Comparison of ENCODE assay signal across 8 mouse cellular contexts in the genomic region with DNA sequence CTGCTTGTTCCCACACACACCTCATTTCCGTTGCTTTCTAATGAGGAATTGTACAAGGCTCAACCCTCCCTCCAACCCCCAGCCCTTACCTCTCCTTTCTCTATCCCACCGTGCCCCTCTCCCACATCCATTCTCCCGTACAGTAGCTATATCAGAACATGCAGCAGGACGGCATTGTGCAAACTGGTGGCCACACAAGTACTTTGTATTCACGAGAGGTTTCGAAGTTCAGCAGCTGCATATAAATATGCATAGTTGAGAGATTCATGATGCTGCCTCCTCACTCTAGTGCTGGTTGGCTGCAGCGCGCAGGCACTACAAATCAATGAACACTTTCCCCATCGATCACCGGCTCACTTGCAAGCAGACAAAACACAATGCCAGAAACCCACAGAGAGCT.
DNase-seq lines count a peak whose midpoint lies in the region; ATAC-seq and TF ChIP-seq lines count a peak whose summit lies in the region.

No protein-coding gene starts in this region.

- no peak for ATAC-seq in intestine, embryonic 15.5 days
- no peak for ATAC-seq in intestine, postnatal 0 days
- ATAC-seq in forebrain, embryonic 13.5 days = peak; percentile 93
- ATAC-seq in granulocyte monocyte progenitor cell, adult 5-6 weeks (replicated peaks; ENCODE audit: poor library complexity, severe bottlenecking) = no peak

- no peak for TF ChIP-seq CTCF in intestine, postnatal 0 days (IDR thresholded peaks at IDR 0.05; ENCODE audit: low read depth)

- peak overlapping the region; percentile 22; the same call in 1 of the 2 replicates for H3K4me2 ChIP-seq in intestine, embryonic 15.5 days (replicated peaks)
- no peak overlapping the region for H3K4me2 ChIP-seq in intestine, postnatal 0 days (replicated peaks; ENCODE audit: low read depth)
- H3K4me2 ChIP-seq in forebrain, embryonic 13.5 days = peak overlapping the region; percentile 53

- no peak overlapping the region for H3K27ac ChIP-seq in intestine, embryonic 15.5 days
- H3K27ac ChIP-seq in intestine, postnatal 0 days (ENCODE audit: low read depth, low read length) = no peak overlapping the region
- H3K27ac ChIP-seq in forebrain, embryonic 13.5 days = peak overlapping the region; percentile 94

- no peaks in the 10 kb centered on the region for H3K36me3 ChIP-seq in intestine, embryonic 15.5 days
- H3K36me3 ChIP-seq in intestine, postnatal 0 days (ENCODE audit: control insufficient read depth, insufficient read depth) = no peaks in the 10 kb centered on the region
- no peaks in the 10 kb centered on the region for H3K36me3 ChIP-seq in forebrain, embryonic 13.5 days (ENCODE audit: poor library complexity, severe bottlenecking)

- no peak overlapping the region for H3K4me3 ChIP-seq in intestine, embryonic 15.5 days (replicated peaks)
- H3K4me3 ChIP-seq in intestine, postnatal 0 days (ENCODE audit: low read depth, low read length) = no peak overlapping the region
- peak overlapping the region; percentile 23 for H3K4me3 ChIP-seq in forebrain, embryonic 13.5 days

- no peaks in the 10 kb centered on the region for H3K27me3 ChIP-seq in intestine, embryonic 15.5 days (replicated peaks)
- no peaks in the 10 kb centered on the region for H3K27me3 ChIP-seq in intestine, postnatal 0 days (replicated peaks; ENCODE audit: control insufficient read depth, insufficient read depth, low read length)
- no peaks in the 10 kb centered on the region for H3K27me3 ChIP-seq in forebrain, embryonic 13.5 days

- H3K9me3 ChIP-seq in intestine, embryonic 15.5 days = no peaks in the 10 kb centered on the region
- no peaks in the 10 kb centered on the region for H3K9me3 ChIP-seq in intestine, postnatal 0 days (ENCODE audit: control insufficient read depth)
- H3K9me3 ChIP-seq in forebrain, embryonic 13.5 days (replicated peaks) = no peaks in the 10 kb centered on the region

- 64% methylated on average over 10 of the region's 10 CpGs for WGBS in intestine, embryonic 15.5 days
- WGBS in intestine, postnatal 0 days = 72% methylated on average over 10 of the region's 10 CpGs
- 34% methylated on average over 10 of the region's 10 CpGs for WGBS in forebrain, embryonic 13.5 days

- DNase-seq in left cerebral cortex, adult 11 months (ENCODE audit: low spot score) = peak; percentile 45
- DNase-seq in retina, embryonic 14.5 days (ENCODE audit: low spot score) = peak; percentile 11
- DNase-seq in spleen, postnatal 14 days (ENCODE audit: low spot score in 2 of 2) = no peak
- DNase-seq in heart, adult 8-10 months (ENCODE audit: low spot score) = no peak

- no peak overlapping the region for H3K9ac ChIP-seq in intestine, embryonic 15.5 days
- H3K9ac ChIP-seq in intestine, postnatal 0 days (ENCODE audit: low read depth, low read length) = no peak overlapping the region
- peak overlapping the region; percentile 43 for H3K9ac ChIP-seq in forebrain, embryonic 13.5 days

- H3K4me1 ChIP-seq in intestine, embryonic 15.5 days (replicated peaks) = no peaks in the 10 kb centered on the region
- H3K4me1 ChIP-seq in intestine, postnatal 0 days (replicated peaks; ENCODE audit: control insufficient read depth, insufficient read depth, low read length) = no peaks in the 10 kb centered on the region
- H3K4me1 ChIP-seq in forebrain, embryonic 13.5 days = peaks cover 26% of the 10 kb centered on the region; the same call in 1 of the 2 replicates

Comparison
In these comparisons a context has a peak if more than half of its experiments do, and no peak if none do; other contexts are left out.
1. DNase-seq: peak in left cerebral cortex, adult 11 months (single experiment) and retina, embryonic 14.5 days (single experiment); none in spleen, postnatal 14 days (0 of 2) and heart, adult 8-10 months (single experiment).